Mouse (Mus musculus) heart, embryonic 10.5 days (tissue): ENCODE results near the gene Cd247. TPM values are rescaled to one million over a fixed set of nuclear protein-coding genes. Genes with fewer than 3 reads are reported as not detected.
A peak's percentile ranks its signal among the peaks of the same experiment; 100 is the strongest.
"Not testable (repeated sequence)": the region's sequence is repeated elsewhere in the genome, so short reads cannot be mapped to it uniquely, and the experiment has no call there.

ENCODE experiments used
- DNase-seq: peaks from one replicate; pipeline ENCODE4 v3.0.0-alpha.2; 2017; ENCODE audit warnings: low spot score
- H3K27ac ChIP-seq: fragments of 300-500 bp; sonication (generic); 2 replicates; pipeline ENCODE4 v1.5.1; 2016; ENCODE audit warnings: mild to moderate bottlenecking
- H3K27me3 ChIP-seq: fragments of 300-500 bp; sonication (generic); 2 replicates; pipeline ENCODE4 v1.6.1; 2016; ENCODE audit warnings: mild to moderate bottlenecking; ENCODE audit not compliant: poor library complexity, insufficient read depth, severe bottlenecking
- H3K36me3 ChIP-seq: fragments of 300-500 bp; sonication (generic); 2 replicates; pipeline ENCODE4 v1.6.1; 2016; ENCODE audit warnings: mild to moderate bottlenecking, moderate library complexity
- H3K4me1 ChIP-seq: fragments of 300-500 bp; sonication (generic); 2 replicates; pipeline ENCODE4 v1.6.1; 2016; ENCODE audit warnings: mild to moderate bottlenecking
- H3K4me3 ChIP-seq: fragments of 300-500 bp; sonication (generic); 2 replicates; pipeline ENCODE4 v1.5.1; 2016; ENCODE audit warnings: mild to moderate bottlenecking, moderate library complexity
- H3K9me3 ChIP-seq: fragments of 300-500 bp; sonication (generic); 2 replicates; pipeline ENCODE4 v1.6.1; 2016; ENCODE audit warnings: mild to moderate bottlenecking, moderate library complexity
- WGBS: fragments of 180-500 bp; shearing (Covaris S2); methylation state at CpG from one replicate; pipeline ENCODE4 v1.1.7; 2016; 5-methylcytosine and 5-hydroxymethylcytosine counted together
- polyA plus RNA-seq: library from polyadenylated mRNA; unstranded; fragments of >200 nt; fragmentation: Nextera tagmentation; extraction: Ambion mirVana; gene quantifications from 2 replicates; pipeline ENCODE4 v1.2.1, GENCODE M21; 2016

Cd247 gene
- 0.23 and 0.38 TPM in 2 replicates for polyA plus RNA-seq

- WGBS = 65% methylated on average over 8 of the region's 8 CpGs
- H3K9me3 ChIP-seq = no peaks in the 10 kb centered on the region
- H3K27me3 ChIP-seq = peaks cover 15% of the 10 kb centered on the region; the same call in 1 of the 2 replicates
- H3K36me3 ChIP-seq = no peaks in the 10 kb centered on the region
- no peak within 1 kb of the TSS for H3K27ac ChIP-seq
- H3K4me1 ChIP-seq = no peaks in the 10 kb centered on the region
- no peak within 1 kb of the TSS for H3K4me3 ChIP-seq
- DNase-seq = no peak
Measured at GRCm38 (mm10) chr1:165788511-165788910, at the start of gene Cd247. Gene Cd247, plus strand, starts transcription at chr1:165788681.

GRCm38 (mm10) chr1:165738985-165739384 lies 49.5 kb upstream of the Cd247 start:
- H3K9me3 ChIP-seq = no peaks in the 10 kb centered on the region
- no peak overlapping the region for H3K4me3 ChIP-seq
- H3K27me3 ChIP-seq = no peaks in the 10 kb centered on the region
- peaks cover 12% of the 10 kb centered on the region; the same call in 1 of the 2 replicates for H3K4me1 ChIP-seq
- H3K36me3 ChIP-seq = no peaks in the 10 kb centered on the region
- no peak overlapping the region for H3K27ac ChIP-seq
- DNase-seq = no peak
- 77% methylated on average over 1 of the region's 1 CpGs for WGBS

GRCm38 (mm10) chr1:165741989-165742388 lies 46.5 kb upstream of the Cd247 start:
- Histone ChIP-seq H3K27me3 (no peaks in the 10 kb centered on the region), H3K27ac (no peak overlapping the region), H3K4me3 (no peak overlapping the region), H3K9me3 (no peaks in the 10 kb centered on the region), H3K36me3 (no peaks in the 10 kb centered on the region), H3K4me1 (0 out of 2 replicates have a peak, but pooled peaks cover under 1% of the 10 kb centered on the region)
- DNase-seq = no peak
- 88% methylated on average over 8 of the region's 8 CpGs for WGBS

- H3K27ac ChIP-seq = no peak overlapping the region
- DNase-seq = peak; percentile 70
Measured at GRCm38 (mm10) chr1:165748053-165748452, 40.4 kb upstream of the Cd247 start.

GRCm38 (mm10) chr1:165751142-165751541 lies 37.3 kb upstream of the Cd247 start:
- H3K9me3 ChIP-seq = no peaks in the 10 kb centered on the region
- no peaks in the 10 kb centered on the region for H3K36me3 ChIP-seq
- no peak for DNase-seq
- no peak overlapping the region for H3K27ac ChIP-seq
- peaks cover 29% of the 10 kb centered on the region for H3K4me1 ChIP-seq
- no peaks in the 10 kb centered on the region for H3K27me3 ChIP-seq
- H3K4me3 ChIP-seq = no peak overlapping the region

More at GRCm38 (mm10) chr1:165748053-165748452, 40.4 kb upstream of the Cd247 start:
- 37% methylated on average over 11 of the region's 11 CpGs for WGBS
- Histone ChIP-seq H3K4me1 (peaks cover 26% of the 10 kb centered on the region), H3K36me3 (no peaks in the 10 kb centered on the region), H3K27me3 (no peaks in the 10 kb centered on the region), H3K4me3 (no peak overlapping the region), H3K9me3 (no peaks in the 10 kb centered on the region)

GRCm38 (mm10) chr1:165751838-165752237 lies 36.6 kb upstream of the Cd247 start:
- 78% methylated on average over 5 of the region's 5 CpGs for WGBS
- no peaks in the 10 kb centered on the region for H3K9me3 ChIP-seq
- no peaks in the 10 kb centered on the region for H3K27me3 ChIP-seq
- H3K27ac ChIP-seq = no peak overlapping the region
- H3K36me3 ChIP-seq = no peaks in the 10 kb centered on the region
- no peak overlapping the region for H3K4me3 ChIP-seq
- peak; percentile 68 for DNase-seq
- peaks cover 29% of the 10 kb centered on the region for H3K4me1 ChIP-seq

GRCm38 (mm10) chr1:165754205-165754604 lies 34.3 kb upstream of the Cd247 start:
- Histone ChIP-seq H3K27ac (no peak overlapping the region), H3K27me3 (no peaks in the 10 kb centered on the region), H3K4me1 (peaks cover 23% of the 10 kb centered on the region; the same call in 1 of the 2 replicates), H3K4me3 (no peak overlapping the region), H3K9me3 (no peaks in the 10 kb centered on the region), H3K36me3 (no peaks in the 10 kb centered on the region)
- WGBS = 84% methylated on average over 6 of the region's 6 CpGs
- DNase-seq = no peak

GRCm38 (mm10) chr1:165755194-165755593 lies 33.3 kb upstream of the Cd247 start:
- Histone ChIP-seq H3K36me3 (no peaks in the 10 kb centered on the region), H3K9me3 (no peaks in the 10 kb centered on the region), H3K4me3 (no peak overlapping the region), H3K27me3 (no peaks in the 10 kb centered on the region), H3K27ac (no peak overlapping the region), H3K4me1 (peaks cover 17% of the 10 kb centered on the region; the same call in 1 of the 2 replicates)
- 47% methylated on average over 4 of the region's 4 CpGs for WGBS
- DNase-seq = no peak

GRCm38 (mm10) chr1:165761522-165762305 lies 26.8 kb upstream of the Cd247 start:
- no peak for DNase-seq
- no peaks in the 10 kb centered on the region for H3K9me3 ChIP-seq
- WGBS = 76% methylated on average over 3 of the region's 3 CpGs

GRCm38 (mm10) chr1:165762498-165762897 lies 26.0 kb upstream of the Cd247 start:
- not testable (repeated sequence) for H3K36me3 ChIP-seq, H3K4me3 ChIP-seq, DNase-seq, H3K27ac ChIP-seq, H3K27me3 ChIP-seq, H3K9me3 ChIP-seq
- H3K4me1 ChIP-seq = peaks cover 21% of the 10 kb centered on the region
- 67% methylated on average over 2 of the region's 2 CpGs for WGBS

More at GRCm38 (mm10) chr1:165761522-165762305, 26.8 kb upstream of the Cd247 start:
- Histone ChIP-seq H3K4me1 (peaks cover 21% of the 10 kb centered on the region), H3K36me3 (no peaks in the 10 kb centered on the region), H3K27ac (no peak overlapping the region), H3K27me3 (no peaks in the 10 kb centered on the region; the same call in 1 of the 2 replicates), H3K4me3 (no peak overlapping the region)

GRCm38 (mm10) chr1:165762914-165763634 lies 25.4 kb upstream of the Cd247 start:
- Histone ChIP-seq H3K4me3 (peak overlapping the region; percentile 83), H3K4me1 (peaks cover 21% of the 10 kb centered on the region), H3K27ac (no peak overlapping the region; the same call in 1 of the 2 replicates), H3K36me3 (peaks cover 4% of the 10 kb centered on the region; the same call in 1 of the 2 replicates), H3K27me3 (peaks cover 5% of the 10 kb centered on the region), H3K9me3 (0 out of 2 replicates have a peak, but pooled peaks cover 2% of the 10 kb centered on the region)
- 26% methylated on average over 14 of the region's 14 CpGs for WGBS
- DNase-seq = no peak

GRCm38 (mm10) chr1:165763635-165764372 lies 24.7 kb upstream of the Cd247 start, which contains the start of gene Creg1:
Gene Creg1, plus strand, starts transcription at chr1:165763746.
- Histone ChIP-seq H3K27me3 (peaks cover 5% of the 10 kb centered on the region), H3K4me1 (peaks cover 21% of the 10 kb centered on the region), H3K4me3 (peak within 1 kb of the TSS; percentile 83), H3K36me3 (peaks cover 4% of the 10 kb centered on the region; the same call in 1 of the 2 replicates), H3K27ac (peak within 1 kb of the TSS; percentile 90), H3K9me3 (0 out of 2 replicates have a peak, but pooled peaks cover 2% of the 10 kb centered on the region)
- DNase-seq = peak; percentile 98
- under 1% methylated on average over 57 of the region's 57 CpGs for WGBS
